Mouse (Mus musculus) c-Kit-positive CD71-positive TER-119-negative erythroid progenitor cells, embryonic 14.5 days (primary cell): Measurements from ENCODE around the gene Nfkb1.

Source experiments
- DNase-seq: peaks from one replicate; pipeline ENCODE4 v3.0.0-alpha.2; 2013; ENCODE audit warnings: low read depth

Gene Nfkb1

DNA sequence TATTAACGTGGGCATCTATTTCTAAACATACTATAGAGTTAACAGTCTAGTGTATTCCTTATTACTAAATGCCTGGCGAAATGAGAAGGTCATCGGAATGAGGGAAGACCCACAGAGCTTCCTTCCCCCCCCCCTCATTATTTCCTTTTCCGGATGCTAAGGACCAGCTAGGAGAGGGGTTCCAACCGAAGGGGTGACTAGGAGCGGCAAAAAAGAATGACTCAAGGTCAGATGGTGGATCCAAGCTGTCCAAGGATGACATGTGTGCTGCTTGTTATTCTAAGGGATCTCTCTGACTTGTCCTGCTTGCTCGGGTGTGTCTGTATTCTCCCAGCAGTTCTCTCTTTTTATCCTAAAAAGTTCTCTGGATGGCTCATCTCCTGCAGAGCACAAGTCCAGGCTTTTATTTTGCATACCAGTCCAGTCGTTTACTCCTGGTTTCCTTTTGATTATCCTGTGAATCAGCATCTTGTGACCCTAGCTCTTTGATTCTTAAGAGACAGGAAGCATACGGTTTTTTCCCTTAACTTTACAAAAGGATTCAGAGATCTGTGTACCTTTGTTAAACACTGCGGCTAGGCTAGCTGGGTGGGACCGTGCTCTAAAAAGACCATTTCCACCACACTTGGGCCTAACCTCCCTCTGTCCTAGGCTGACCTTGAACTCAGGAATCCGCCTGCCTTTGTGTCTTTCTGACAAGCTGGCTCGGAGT, 145.0 kb downstream of the Nfkb1 start:
- no peak for DNase-seq
